Mouse (Mus musculus): ENCODE data around the gene Celf2.

The Celf2 gene

DNA sequence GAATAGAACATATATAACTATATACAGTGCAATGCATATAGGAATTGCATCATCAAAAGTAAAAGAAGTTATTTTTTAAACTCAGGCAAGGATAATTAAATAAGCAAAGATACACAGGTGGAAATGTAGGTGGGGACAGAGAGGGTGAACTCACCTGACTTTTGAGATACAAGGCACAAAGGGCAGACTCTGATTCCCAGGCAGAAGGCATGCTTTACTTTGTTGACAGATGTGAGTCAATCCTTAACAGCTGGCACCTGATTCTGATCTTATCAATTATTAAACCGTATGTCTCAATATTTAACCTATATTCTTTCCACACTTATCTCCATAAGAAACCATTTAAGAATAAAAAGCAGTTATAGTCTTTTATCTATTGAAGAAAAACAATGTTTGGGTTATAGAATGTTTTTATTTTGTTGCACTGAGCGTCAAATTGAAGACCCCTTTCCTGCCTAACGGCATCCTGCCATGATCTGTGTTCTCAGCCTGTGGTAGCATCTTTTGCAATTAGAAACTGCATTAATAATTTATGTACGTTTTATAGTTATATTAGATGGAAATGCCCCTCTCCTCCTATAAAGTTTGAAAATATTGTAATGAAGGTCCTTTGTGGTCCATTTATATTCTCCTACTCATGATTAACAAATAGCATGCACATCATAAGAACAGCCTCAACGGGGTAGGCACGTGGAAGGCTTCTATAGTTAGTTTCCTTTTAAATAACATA lies 491.8 kb downstream of the Celf2 start:
- no peak for DNase-seq

DNA sequence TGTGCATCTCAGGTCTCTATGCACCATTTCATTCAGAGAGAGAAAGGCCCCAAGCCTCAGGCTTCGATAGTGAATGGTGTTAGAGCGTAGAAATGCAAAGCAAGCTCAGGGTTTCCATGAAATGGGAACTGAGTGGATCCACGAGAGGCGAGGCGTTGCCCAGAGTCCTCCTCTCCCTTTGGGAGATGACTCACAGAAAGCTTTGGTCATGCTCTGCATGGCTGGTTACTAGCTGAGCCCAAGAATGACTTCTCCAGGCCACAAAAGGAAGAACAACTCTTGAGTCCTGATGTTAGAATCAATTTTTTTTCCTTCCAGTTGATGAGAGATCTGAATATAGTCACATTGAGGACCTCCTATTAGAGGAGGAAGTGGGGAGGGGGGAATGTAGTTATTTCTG lies 496.2 kb downstream of the Celf2 start:
- peak; percentile 11 for DNase-seq

DNA sequence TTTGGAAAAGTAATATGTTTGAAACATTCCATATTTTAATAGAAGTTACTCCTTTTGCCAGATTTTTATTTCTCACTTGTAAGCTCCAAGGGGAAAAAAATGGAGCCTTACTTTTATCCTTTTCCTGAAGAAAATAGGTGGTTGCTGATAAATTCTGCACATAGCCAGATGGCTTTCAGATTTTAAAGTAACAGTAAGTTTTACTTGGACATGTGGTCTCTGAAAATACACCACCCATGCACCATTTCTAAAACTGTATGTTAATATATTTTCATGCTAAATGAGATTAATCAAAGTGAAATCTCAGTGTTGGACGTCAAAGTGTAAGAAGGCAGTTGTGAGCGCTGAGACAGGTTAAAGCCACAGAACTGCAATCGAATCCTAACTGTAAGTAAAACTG lies 502.5 kb downstream of the Celf2 start:
- DNase-seq, result no peak

DNA sequence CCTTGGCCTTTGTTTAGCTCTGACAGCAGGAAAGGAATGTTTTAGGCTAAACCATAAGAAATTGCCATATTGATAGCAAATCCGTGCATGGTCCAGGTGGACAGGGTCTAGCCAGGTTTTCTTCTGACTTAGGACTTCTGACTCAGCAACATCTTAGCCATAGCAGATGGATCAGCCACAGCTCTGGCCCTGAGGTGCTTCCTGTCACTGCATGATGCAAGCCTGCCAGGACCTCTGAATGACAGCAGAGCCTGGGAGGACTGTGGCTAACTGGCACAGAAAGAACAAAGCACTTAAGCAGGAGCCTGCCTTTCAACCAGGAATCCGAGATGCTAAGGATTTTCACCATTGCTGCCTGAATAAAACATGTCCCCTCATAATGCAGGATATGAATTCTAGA lies 507.4 kb downstream of the Celf2 start:
- DNase-seq, result no peak

GRCm38 (mm10) chr2:6991010-6991421 lies 518.3 kb downstream of the Celf2 start:
- no peak for DNase-seq

GRCm38 (mm10) chr2:6985706-6986105 lies 523.7 kb downstream of the Celf2 start:
- DNase-seq, result no peak

GRCm38 (mm10) chr2:6983902-6984301 lies 525.5 kb downstream of the Celf2 start:
- DNase-seq, result no peak

- DNase-seq, result no peak
Observed at GRCm38 (mm10) chr2:6976300-6976699, 533.1 kb downstream of the Celf2 start.

DNA sequence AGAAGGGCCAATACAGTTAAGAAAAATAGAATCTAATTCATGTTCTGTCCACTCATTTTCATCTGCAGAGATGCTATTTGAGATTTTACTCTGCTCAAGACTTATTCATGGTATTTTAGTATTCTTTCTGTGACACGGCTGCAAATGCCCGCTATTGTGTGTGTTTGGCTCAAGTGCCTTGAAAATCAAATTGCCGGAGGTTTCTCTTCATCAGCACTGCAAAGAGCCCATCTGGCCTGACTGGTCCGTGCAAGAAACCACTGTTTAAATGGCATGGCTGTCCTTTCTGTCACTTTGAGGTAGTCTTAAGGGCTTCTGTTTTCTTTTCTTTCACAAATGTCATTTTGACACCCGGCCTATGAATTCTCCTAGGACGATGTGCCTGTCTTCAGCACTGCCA lies 540.1 kb downstream of the Celf2 start:
- DNase-seq, result no peak

DNA sequence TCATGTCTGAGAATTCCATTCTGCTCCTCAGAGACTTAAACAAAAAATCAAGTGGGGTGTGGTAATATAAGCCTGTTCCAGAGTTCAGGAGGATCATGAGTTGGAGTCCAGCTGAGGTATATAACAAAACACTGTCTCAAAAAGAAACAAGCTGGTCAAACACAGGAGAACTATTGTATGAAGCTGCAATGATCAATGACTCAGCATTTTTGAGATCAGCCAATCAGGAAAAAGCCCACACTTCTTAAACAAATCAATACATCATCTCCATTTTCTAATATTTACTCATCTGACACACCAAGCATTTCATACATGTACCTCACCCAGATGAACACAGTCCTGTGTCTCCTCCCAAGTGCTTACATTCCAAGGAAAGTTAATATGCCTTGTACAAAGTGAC lies 544.1 kb downstream of the Celf2 start:
- no peak for DNase-seq

DNA sequence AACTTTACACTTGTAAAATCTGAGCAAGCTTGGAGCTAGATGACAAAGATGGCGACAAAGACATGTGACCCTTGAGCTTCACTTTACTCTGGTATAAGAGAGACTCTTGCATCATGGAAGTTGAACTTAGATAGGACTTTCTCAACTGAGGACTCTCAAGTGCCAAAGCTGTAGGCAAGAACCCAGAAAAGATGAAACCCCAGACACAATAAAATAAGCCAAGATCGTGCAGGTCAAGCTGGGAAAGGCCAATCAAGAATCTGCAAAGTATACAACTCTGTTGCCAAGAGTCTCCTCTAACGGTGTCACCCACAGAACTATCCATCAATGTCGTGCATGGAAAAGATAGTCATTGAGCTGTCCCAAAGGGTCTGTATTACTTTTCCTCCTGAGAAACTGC lies 558.7 kb downstream of the Celf2 start:
- DNase-seq, result no peak

GRCm38 (mm10) chr2:6945638-6946415 lies 563.5 kb downstream of the Celf2 start:
- no peak for DNase-seq

DNA sequence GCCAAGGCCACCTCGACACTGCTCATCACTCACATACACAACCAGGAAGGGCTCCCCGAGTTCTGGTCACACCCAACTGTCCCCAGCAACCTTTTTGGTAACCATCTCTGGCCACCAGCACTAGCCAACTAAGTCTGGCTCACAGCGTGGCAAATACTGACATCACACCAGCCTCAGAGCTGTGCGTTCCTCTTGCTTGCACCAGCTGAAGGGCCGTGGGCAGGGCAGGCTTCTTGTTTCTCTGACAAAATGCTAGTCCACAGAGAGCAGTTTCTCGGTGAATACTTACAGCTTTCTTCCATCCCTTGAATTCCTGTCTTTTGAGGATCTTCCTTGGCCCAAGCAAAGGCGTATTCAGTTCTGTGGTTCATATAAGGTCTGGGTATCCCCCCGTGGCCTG lies 565.7 kb downstream of the Celf2 start:
- no peak for DNase-seq

DNA sequence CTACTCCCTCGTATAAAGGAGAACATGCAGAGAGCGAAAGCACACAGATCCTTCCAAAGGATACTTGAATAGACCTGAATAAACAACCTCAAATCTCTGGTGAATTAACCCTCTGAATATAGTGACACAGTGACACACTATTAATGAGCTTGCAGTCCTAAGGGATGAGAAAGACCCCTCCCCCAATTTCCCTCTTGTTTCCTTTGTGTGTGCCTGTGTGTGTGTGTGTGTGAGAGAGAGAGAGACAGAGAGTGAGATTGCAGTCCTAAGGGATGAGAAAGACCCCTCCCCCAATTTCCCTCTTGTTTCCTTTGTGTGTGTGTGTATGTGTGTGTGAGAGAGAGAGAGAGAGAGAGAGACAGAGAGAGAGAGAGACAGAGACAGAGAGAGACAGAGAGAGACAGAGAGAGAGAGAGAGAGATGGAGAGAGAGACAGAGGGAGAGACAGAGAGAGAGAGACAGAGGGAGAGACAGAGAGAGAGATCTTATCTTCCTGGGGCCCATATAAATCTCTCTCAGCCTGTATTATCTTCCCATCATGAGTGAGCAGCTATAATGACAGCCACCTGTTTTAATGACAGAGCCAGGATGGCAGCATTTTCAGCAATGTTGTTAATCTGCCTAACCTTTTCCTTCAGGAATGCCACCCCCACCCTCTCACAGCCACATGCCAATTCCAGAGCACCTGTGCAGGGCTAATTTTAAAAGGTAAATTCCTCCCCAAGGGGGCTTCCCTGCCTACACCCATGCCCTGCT lies 566.5 kb downstream of the Celf2 start:
- DNase-seq, result no peak

DNA sequence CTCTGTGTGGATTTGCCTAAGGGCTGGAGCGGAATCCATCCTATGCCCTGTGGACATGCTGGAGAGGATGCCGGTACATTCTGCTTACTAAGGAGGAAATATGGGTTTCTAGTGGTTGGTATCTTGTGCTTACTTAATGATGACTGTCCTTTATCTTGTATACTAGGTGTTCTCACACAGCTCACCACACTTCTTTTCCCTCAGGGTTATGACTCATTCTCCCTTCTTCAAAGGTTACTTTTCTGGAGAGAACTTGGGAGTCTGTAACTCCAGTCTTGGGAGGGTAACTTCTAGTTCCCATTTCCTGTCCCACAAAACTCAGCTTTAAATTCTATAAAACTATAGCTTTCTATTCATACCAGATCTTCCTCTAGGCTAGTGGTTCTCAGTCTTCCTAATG lies 570.2 kb downstream of the Celf2 start:
- DNase-seq, result no peak

- no peak for DNase-seq
Observed at GRCm38 (mm10) chr2:6933130-6933529, 576.2 kb downstream of the Celf2 start.

- peak in 1 of 2 experiments; percentile 32 for DNase-seq
Observed at GRCm38 (mm10) chr2:6927693-6928360, 581.5 kb downstream of the Celf2 start.

DNA sequence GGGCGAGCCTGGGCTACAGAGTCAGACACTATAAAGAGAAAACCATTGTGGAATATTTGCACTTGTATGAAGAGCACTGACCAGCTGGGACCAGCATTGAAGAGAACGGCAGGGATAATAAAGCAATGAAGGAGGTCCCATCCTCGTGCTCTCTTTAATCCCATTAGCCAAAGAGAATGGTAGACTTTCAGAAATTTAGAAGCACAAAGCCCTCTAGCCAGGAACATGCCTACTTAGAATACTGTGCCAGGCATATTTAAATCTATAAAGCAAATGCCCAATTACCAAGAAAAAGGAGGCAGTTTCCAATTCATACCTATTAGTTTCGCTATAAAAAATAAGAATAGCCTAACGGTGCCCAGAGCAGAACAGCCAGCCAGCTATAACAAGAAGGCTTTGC lies 583.9 kb downstream of the Celf2 start:
- DNase-seq, result no peak

- DNase-seq, result no peak
Observed at GRCm38 (mm10) chr2:6923738-6924474, 585.5 kb downstream of the Celf2 start.

- no peak for DNase-seq
Observed at GRCm38 (mm10) chr2:6915386-6915785, 594.0 kb downstream of the Celf2 start.

DNA sequence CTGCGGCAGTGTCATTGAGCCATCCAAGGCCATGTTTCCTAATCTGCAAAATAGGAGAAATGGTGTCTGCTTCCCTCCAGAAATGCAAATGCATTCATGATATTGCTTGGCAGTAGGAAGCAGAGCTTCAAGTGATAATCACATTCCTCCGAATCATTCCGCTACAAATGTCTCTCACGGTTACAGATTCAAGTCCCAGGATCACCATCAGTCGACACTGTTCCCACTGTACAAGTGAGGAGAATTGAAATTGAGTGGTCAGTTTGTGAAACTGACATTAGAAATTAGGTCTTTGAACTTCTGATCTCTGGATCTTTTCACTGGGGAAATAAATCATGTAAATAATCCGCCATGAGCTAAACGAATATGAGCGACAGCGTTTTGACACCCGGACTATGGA lies 596.0 kb downstream of the Celf2 start:
- no peak for DNase-seq

- DNase-seq, result no peak
Observed at GRCm38 (mm10) chr2:6911932-6912331, 597.4 kb downstream of the Celf2 start.
